Mouse (Mus musculus) myocyte (in vitro differentiated cells): ENCODE measurements around the gene Syt6.

ENCODE experiments used
- E2F4 ChIP-seq: IDR thresholded peaks from one replicate; pipeline ENCODE4 v1.6.1; 2011; ENCODE audit warnings: mild to moderate bottlenecking, control low read depth, moderate library complexity; ENCODE audit not compliant: insufficient read depth
- MAX ChIP-seq: IDR thresholded peaks from one replicate; pipeline ENCODE4 v1.6.1; 2011; ENCODE audit warnings: low read depth, mild to moderate bottlenecking, control low read depth
- MYOD1 ChIP-seq, 3 experiments: IDR thresholded peaks; one replicate each; pipeline ENCODE4 v1.6.1; 2011; ENCODE audit warnings: control low read depth in 2 of 3, low read depth in 2 of 3, mild to moderate bottlenecking in 2 of 3, moderate library complexity in 1 of 3; ENCODE audit not compliant: insufficient read length in 2 of 3, control insufficient read depth in 1 of 3
- POLR2A ChIP-seq: IDR thresholded peaks from one replicate; pipeline ENCODE4 v1.6.1; 2011; ENCODE audit warnings: low read depth, mild to moderate bottlenecking, control low read depth, moderate library complexity; ENCODE audit not compliant: insufficient read length
- SRF ChIP-seq: IDR thresholded peaks from one replicate; pipeline ENCODE4 v1.6.1; 2011; ENCODE audit warnings: low read depth; ENCODE audit not compliant: control insufficient read depth, insufficient read length
- TCF12 ChIP-seq: IDR thresholded peaks from one replicate; pipeline ENCODE4 v1.6.1; 2011; ENCODE audit warnings: mild to moderate bottlenecking, control low read depth; ENCODE audit not compliant: poor library complexity, insufficient read depth, severe bottlenecking

- TF ChIP-seq TCF12 (no peak), POLR2A (no peak), MAX (no peak), SRF (no peak), MYOD1 (IDR thresholded peaks at IDR 0.05; ENCODE audit: control insufficient read depth in 1 of 3, insufficient read length in 2 of 3, low read depth in 2 of 3) (no peak), E2F4 (no peak)
Observed at GRCm38 (mm10) chr3:103615621-103616020, 40.6 kb downstream of the Syt6 start.
